Mouse (Mus musculus) liver (tissue): ENCODE measurements around the gene Trmt13.
"Not testable (repeated sequence)": the region's sequence is repeated elsewhere in the genome, so short reads cannot be mapped to it uniquely, and the experiment has no call there.

Experiments
- DNase-seq: peaks from one replicate; pipeline ENCODE4 v3.0.0-alpha.2; 2020; ENCODE audit warnings: mixed read lengths

Trmt13 gene

DNA sequence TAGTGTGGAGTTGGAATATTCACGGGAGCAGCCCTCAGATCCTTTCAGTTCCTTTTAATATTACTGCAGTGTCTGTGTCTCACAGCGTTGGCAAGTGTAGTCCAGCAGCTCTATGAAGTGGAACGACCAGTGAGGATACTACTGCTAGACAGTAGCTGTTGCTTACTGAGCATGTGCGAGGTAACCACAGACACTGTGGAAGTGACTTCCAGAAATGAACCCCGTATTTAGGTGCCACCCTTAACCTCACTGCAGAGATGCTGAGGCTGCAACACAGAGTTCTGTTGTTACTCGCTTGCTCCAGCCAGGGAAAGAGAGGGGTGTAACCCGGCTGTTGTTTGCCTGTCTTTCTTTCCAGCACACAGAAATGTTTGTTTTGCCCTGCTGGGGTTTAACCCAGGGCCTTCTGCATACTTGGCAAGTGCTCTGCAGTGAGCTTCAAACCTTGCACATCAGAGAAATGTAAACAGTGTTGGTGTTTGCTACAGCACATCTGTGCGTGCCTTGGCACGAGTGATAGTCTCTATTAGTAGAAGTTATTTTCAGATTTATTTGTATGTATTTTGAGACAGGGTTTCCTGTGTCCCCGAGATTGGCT is at the start of gene Trmt13:
Gene Trmt13, minus strand, starts transcription at position 293 of the 598 bp plus-strand sequence.
- no peak for DNase-seq

DNA sequence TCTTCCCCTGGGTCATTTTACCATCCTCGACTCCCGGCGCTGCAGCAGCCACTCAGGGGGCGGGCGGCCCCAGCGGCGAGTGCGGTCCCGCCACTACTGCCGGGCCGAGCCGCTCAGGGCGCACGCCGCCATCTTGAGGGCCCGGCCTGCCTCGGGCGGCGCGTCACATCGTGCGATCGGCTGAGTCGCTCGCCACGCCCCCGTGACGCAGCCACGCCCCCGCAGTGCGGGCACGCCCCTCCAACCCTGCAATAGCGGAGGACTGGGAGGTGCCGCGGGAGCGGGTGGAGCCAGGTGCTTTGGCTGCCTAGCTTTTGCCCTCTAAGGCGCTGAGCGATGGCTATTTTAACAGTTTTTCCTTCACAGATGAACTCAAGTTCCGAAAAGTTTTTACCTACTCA is 48.1 kb upstream of the Trmt13 start, which contains the start of gene Mfsd14a:
Gene Mfsd14a, minus strand, starts transcription at position 215 of the 401 bp plus-strand sequence.
- peak; percentile 100 for DNase-seq

DNA sequence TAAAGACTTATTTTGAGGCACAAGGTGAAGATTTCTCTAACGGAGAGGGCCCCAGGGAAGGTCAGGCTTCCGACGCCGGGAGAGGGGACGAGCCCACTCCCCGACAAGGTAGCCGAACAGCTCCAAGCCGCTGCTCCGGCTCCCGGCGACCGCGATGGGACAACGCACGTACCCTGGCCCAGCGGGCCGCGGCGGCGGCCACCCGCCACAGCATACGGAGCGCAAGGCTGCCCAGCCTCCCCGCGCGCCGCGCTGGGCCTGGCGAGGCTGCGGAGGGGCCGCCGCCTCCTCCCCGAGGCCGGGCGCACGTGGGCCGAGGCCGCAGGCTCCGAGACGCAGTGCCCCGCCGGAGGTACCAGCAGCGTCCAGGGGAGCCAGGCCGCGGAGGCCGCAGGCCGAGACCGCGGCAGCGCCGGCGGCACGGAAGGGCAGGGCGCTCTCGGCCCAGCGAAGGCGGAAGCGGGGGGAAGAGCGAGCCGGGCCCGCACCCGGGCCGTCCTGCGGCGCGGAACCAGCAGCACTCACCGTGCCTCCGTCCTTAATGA is 47.6 kb upstream of the Trmt13 start:
- peak; percentile 65 for DNase-seq

DNA sequence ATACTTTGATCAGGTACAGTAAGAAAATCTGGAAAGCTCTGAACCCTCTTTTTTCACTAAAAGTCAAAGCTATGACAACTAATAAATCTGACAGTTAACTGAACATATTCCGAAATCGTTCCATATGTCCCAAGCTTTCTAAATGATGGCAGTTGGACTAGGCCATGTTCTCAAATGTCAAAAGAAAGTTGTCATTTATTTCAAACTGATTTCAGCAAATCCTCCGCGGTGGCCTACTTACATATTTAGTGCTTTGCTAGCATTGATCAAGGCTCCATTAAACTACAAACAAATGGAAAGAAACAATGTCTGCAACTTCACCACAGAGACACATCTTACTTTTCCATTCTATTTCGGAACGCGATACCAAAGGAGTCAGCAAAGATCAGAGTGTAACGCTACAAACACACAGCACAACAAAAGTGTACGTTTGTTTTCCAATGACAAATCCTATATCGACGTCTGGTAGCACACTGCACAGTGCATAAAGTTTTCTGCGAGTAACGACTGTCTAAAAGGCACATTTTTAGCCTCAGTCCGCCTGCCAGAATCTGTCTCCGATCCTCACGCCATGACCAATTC is 47.0 kb upstream of the Trmt13 start:
- DNase-seq: no peak

DNA sequence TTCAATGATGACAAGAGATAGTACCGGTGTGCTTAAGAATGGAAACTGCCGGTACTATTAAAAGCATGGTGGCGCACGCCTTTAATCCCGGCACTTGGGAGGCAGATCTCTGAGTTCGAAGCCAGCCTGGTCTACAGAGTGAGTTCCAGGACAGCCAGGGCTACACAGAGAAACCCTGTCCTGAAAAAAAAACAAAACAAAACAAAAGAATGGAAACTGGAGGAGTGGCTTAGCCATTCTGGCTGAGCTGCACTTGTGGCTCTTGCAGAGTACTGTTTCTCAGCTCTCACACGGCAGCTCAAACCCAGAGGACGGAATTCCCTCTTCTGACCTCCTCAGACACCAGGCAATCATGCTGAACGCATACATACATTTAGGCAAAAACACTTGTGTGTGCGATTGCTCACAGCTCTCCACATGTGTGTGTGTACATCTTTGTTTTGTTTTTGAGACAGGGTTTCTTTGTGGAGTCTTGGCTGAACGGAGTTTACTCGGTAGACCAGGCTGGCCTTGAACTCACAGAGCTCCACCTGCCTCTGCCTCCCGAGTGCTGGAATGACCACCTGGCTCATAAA is 45.6 kb upstream of the Trmt13 start:
- DNase-seq: no peak

DNA sequence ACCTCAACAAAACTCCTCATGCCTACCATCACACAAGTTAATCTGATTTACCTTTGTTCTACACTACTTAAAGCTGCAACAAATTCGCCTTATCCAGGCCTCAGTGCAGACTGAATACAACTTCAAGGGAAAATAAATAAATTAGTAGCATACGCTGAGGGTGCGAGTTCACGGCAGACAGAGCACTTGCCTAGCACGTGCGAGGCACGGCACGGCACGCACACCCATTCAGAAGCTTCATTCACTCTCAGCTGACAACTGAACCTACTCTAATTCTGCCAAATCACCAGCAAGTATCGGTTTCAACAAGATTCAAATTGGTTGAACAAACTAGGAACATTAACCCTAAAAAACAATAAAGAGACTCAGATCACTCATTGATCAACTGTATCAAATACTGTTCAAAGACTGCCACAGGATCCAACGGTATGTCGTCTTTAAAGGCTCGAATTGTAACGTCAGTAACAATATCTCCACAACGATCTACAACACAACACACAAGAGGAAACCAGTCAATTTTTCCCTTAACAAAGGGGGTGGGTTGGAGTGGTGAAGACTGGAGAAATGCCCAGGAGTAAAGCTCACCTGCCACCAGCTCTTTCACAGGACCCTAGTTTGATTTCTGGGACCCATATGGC is 44.7 kb upstream of the Trmt13 start:
- DNase-seq: no peak

DNA sequence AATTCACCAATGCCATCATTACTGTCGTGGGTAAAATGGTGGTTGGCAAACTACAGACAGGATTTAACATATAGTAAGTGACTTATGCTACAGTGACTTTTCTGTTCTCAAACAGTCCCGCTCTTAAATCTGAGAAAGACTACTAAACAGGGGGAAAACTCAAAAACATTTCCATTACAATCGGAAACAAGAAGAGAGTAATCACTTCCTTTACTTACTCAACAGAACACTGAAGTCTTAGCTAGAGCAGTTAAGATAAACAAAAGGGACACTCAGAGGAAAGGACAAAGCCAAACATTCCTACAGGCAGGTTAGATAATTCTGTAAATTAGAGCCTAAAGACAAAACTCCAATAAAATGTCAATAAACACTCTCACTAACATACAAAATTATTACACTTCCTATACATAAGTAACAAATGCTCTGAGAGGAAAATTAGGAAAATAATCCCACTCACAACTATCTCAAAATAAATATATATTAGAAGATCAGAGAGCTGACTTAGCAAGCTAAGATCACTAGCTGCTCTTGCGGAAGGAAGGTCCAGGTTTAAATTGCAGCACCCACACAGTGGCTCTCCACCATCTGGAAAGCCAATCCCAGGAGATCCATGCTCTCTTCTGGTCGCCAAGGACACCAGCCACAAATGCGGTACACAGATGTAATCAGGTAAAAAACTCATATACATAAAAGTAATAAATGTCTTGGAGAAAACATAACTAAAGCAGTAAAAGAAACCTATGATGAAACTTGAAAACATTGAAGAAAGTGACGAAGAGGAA is 42.0 kb upstream of the Trmt13 start:
- DNase-seq: no peak

DNA sequence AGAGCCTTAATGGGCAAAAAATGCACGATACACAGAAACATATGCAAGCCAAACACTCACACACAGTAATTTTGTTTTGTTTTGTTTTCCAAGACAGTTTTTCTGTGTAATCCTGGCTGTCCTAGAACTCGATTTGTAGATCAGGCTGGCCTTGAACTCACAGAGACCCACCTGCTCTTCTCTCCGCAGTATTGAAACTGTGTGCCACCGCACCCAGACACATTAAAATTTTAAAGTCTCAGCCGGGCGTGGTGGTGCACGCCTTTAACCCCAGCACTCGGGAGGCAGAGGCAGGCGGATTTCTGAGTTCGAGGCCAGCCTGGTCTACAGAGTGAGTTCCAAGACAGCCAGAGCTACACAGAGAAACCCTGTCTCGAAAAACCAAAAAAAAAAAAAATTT is 39.7 kb upstream of the Trmt13 start:
- not testable (repeated sequence) for DNase-seq

DNA sequence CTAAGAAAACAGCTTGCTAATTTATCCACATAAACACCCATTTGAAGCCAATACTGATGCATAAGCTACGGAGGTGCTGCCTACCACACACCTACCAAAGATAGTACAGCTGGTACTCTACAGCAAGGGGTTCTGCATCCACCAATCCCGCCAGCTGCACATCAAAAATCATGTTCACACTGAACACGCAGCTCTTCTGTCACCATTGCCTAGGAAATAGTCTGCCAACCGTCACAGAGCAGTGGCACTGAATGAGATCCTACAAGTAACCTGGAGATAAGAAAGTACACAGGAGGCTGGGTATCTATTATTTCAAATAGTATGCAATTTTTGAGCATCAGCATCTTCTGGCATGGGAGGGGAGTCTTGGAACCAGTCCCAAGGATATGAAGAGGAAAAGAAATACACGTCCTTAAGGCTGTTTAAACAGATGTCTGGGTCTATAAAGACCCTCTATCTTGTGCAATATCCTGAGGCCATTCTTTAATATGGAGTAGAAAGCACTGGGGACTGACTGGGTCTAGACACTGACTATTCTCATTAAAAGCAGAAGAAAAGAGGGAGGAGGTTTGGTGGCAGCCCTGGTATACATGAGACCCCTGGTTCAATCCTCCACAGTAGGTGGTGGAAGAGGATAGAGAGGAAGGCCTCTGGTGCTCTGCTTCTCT is 39.0 kb upstream of the Trmt13 start:
- no peak for DNase-seq

DNA sequence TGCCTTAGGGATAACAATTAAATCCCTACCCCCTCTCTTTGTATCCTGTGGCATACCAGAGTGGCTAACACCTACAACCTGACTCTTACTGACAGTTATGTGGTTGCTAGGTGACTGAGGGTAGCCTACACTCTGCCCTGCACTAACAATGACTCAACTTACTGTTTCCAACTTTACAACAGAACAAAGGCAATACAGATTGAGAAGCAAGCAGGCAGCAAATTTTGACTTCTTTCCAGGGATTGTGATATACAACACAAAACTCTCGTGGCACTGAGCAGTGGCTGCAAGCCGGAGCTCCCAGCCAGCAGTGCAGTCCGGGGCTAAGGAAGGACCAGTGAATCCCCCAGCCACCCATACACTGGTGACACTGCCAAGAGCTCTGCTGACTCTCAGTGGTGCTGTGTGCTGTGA is 37.7 kb upstream of the Trmt13 start:
- DNase-seq: no peak

DNA sequence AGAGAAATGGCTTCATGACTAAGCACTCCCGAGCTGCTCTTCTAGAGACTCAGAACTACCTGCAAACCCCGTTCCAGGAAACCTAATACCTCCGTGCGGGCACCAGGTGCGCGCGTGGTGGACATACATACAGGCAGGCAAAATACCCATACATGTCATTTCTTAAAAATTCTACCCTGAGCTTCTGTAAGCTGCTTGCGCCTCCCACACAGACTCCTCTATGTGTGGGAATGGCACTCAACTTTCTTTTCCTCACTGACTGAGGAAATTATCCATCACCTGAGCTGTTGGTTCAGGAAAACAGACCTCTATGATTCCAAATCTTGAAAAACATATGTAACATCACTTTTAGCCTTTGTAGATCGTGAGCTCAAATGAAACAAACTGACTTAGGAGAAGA is 36.3 kb upstream of the Trmt13 start:
- DNase-seq: no peak

DNA sequence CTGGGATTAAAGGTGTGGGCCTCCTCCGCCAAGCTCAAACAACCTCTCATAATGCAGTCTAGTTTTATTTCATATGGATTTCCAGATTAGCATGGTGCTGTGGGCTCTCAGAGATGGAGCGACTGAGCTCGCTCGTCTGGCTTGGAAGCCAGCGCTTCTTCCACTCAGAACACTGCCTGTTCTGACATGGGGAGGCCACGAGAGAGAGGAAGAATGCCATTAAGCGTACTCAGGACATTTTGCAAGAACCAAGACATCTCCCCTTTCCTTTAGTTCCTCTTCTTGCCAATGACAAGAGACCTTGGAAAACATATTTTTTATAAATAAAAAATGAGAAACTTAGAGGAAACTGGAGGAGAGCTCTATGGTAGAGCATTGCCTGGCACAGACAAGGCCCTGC is 34.4 kb upstream of the Trmt13 start:
- no peak for DNase-seq

DNA sequence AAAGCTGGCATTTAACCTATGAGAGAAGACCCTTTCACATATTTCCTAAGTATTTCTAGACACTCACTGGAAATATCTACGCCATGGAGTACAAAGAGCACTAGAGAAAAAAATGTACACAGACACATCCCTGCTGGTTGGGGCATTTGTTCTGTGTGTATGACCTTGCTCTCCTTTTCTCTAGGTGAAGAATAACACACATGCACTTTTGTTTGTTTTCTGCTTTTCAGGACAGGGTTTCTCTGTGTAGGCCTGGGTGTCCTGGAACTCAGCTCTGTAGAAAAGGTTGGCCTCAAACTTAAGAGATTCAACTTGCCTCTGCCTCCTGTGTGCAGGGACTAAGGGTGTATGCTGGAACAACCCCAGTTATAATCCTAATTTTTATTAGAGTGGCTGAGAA is 32.0 kb upstream of the Trmt13 start:
- no peak for DNase-seq

DNA sequence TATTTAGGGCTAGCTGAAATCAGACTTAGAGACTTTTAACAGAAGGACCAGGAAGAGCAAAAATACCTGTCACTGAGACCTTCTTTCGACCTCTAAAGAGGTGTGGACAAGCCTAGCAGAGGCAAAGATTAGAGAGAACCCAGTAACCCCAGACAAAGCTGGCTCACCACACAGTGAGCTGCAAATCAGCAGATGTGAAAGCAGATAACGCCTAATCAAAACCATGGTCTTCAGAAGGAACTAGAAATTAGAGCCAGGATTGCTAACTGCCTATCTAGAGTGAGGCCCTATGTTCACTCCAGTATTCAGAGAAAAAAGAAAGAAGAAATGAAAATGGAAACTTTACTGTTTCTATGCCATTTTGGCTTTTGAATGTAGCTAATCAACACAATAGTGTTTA is 28.0 kb upstream of the Trmt13 start:
- DNase-seq: no peak

DNA sequence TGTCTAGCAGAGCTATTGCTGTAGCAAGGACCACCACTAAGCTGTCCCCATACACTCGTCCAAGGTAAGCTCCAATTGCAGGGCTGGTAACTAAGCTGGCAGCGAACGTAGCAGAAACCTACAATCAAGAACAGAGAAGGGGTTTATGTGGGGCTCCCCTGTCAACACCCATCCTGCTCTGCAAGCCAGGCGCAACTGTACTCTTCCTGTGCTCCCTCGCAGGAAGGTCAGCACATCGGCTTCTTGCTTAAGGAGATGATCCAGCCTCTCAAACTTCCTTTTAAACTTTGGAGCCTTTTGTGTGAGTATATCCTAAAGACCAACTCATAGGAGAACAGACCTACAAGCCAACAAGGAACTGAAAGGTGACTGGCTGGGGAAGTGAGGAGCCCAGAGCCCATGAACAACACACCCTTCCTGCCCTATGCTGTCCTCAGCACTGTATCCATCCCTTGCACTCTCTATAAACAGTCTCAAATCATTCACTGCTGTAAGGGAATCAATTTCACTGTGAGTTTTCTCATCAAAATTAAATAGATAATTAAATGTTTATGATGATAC is 27.5 kb upstream of the Trmt13 start:
- DNase-seq: no peak

DNA sequence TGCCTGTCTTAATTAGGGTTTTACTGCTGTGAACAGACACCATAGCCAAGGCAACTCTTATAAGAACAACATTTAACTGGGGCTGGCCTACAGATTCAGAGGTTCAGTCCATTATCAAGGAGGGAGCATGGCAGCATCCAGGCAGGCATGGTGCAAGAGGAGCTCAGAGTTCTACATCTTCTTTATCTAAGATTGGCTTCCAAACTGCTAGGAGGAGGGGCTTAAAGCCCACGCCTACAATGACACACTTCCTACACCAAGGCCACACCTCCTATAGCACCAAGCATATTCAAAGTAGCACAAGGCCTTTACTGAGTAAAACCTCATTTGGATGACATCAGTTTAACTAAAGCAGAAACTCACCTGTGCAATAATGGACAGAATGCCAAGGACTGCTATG is 25.6 kb upstream of the Trmt13 start:
- DNase-seq: no peak

DNA sequence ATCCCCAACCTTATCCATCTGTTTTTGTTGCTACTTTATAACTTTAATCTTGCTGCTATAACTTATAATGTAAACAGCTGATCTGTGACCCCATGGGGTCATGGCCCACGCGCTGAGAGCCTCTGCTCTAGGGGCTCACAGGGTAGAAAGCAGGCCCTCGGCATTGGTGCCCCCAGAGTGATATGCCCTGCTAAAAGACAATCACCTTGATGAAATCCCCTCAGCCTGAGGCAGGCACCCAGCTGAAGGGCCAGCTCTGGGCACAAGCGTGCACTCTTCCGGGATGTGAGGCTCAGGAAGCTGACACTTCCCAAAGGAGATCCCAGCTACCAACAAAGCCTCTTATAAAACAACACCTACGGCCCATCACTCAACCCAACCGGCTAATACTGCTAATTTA is 24.2 kb upstream of the Trmt13 start:
- no peak for DNase-seq

DNA sequence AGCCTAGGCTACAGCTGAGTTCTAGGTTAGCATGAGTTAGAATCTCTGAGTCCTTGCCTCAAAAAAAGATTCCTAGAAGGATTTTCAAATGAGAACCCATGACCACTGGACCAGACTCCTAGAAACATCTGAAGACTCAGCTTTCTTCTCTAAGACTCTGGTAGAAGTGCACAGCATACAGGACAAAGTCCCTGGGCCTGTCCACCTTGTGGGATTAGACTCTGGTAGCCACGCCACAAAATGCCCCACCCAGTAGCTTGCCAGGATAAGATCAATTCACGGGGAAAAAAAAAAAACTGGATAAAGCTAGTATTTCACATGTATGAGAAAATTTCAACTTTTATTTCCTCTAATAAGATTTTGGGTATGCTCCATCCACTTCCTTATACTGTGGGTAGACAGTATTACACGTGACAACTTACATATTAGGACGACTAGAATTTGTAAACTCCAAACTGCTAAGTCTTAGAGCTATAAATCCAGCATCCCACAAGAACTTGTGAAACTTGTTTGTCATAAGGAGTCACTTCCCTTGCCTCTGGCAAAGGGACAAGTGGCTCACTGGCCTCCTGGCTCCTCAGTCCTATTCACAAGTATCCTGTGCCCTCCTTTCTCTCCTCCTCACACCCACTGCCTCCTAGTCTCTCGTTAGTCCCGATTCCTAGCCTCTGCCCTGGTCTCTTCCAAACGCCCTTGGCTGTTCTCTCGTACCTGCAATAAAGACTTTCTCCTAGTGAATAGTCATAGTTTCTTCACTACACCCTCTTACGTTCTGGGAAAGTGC is 23.5 kb upstream of the Trmt13 start:
- DNase-seq: no peak

DNA sequence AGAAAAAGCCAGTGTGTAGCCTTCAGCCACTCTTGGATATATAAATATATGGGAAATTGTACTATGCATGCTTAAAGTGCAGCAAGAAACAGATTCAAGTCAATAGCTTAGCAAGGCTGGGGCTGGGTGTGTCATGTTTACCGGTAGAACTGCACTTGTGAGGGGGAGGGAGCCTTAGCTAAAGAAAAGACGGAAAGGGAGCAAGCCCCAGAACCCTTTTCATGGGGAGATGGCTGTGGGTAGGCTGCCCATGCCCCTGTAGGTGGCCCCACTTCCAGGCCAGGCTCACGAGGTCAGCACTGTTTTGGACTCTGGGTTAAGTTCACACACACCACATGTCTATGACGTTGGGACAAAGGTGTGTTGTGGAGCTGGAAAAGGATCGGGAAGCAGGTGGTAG is 21.4 kb upstream of the Trmt13 start:
- DNase-seq: no peak

DNA sequence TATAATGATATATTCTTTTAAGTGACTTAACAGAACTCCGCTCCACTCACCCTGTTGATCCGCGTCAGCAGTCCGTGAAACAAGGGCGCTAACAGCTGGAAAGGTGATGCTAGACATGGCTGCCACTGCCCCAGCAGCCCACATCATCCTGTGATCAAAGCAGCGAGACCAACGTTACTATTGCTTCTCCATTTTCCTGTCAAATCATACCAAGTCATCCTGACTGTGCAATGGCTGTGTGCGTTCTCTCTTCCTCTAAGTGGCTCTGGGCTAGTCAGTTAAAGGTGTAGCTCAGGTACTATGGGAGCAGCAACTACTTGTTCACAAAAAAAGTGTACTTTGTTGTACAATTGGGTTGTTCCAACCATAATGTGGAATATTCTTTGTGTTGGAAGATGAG is 20.5 kb upstream of the Trmt13 start:
- no peak for DNase-seq

DNA sequence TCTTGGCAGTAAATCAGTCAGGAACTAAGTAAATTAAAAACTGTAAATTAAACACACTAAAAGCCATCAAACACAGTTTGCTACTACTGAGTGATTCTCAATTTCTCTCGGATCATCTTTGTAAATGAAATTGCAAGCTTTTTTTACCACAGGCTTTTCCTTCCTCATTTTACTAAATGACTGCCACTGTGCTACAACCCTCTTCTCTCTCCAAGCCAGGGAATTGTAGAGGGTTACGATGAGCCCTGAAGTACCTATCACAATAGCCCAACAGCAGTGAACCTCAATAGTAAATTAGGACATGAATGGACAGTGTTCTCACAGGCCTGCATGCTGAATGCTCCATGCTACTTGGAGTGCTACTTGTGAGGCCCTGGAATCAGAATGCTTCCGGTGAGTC is 19.7 kb upstream of the Trmt13 start:
- no peak for DNase-seq
